Comparison of ENCODE assay signal across 29 mouse cellular contexts in the genomic region with DNA sequence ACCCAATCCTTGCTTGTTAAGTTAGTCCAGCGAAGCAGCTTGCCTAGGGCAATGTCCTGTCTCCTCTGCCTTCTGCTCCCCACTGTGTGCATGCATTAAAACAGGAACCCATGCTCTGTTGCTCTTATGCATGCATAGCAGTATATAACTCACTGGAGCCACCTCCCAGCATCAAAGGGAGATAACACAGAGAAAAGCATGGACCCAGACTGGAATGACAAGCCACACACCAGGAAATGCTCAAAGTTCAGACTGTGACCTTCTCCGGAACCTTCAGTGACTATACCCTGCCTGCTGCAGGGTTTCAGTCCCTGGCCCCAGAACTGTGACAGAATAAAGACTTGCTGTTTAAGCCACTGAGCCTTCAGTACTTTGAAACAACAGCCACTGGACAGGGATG.
DNase-seq lines count a peak whose midpoint lies in the region; ATAC-seq and TF ChIP-seq lines count a peak whose summit lies in the region.
"Had no signal": no experiment of that assay in that cellular context is flagged by ENCODE, and none has a peak within 500 bp of the region (broad histone marks: within the 10 kb centered on the region; RNA-seq: fewer than 3 reads in every experiment).

No protein-coding gene starts in this region.

- H3K27ac ChIP-seq in heart, embryonic 10.5 days: no peak overlapping the region
- H3K27ac ChIP-seq in intestine, embryonic 14.5 days (ENCODE audit: low read depth): no peak overlapping the region
- peak overlapping the region; percentile 71 for H3K27ac ChIP-seq in intestine, embryonic 16.5 days (ENCODE audit: low read length)
- H3K27ac ChIP-seq in small intestine, adult 2 months (ENCODE audit: insufficient read depth, low read depth, low read length): peak overlapping the region; percentile 50
- H3K27ac ChIP-seq: embryonic facial prominence, embryonic 10.5 days; embryonic facial prominence, embryonic 13.5 days; forebrain, embryonic 12.5 days; forebrain, embryonic 15.5 days; heart, embryonic 13.5 days; hindbrain, embryonic 14.5 days; hindbrain, postnatal 0 days had no signal

- TF ChIP-seq CTCF in small intestine, adult 2 months (IDR thresholded peaks at IDR 0.05; ENCODE audit: extremely low read depth, insufficient read length, insufficient replicate concordance, low read depth, low read length): no peak

- H3K9me3 ChIP-seq in heart, embryonic 10.5 days: no peaks in the 10 kb centered on the region
- no peaks in the 10 kb centered on the region for H3K9me3 ChIP-seq in intestine, embryonic 14.5 days (ENCODE audit: control insufficient read depth, low read length)
- no peaks in the 10 kb centered on the region for H3K9me3 ChIP-seq in intestine, embryonic 16.5 days (ENCODE audit: control insufficient read depth, low read length)
- H3K9me3 ChIP-seq: embryonic facial prominence, embryonic 10.5 days; embryonic facial prominence, embryonic 13.5 days; forebrain, embryonic 12.5 days; forebrain, embryonic 15.5 days; G1E; heart, embryonic 13.5 days had no signal

- WGBS in heart, embryonic 10.5 days: 68% methylated on average over 2 of the region's 2 CpGs
- WGBS in intestine, embryonic 14.5 days: 84% methylated on average over 2 of the region's 2 CpGs
- 62% methylated on average over 2 of the region's 2 CpGs for WGBS in intestine, embryonic 16.5 days
- 39% methylated on average over 2 of the region's 2 CpGs for WGBS in small intestine, adult 2 months

- H3K9ac ChIP-seq in intestine, embryonic 14.5 days (ENCODE audit: low read length): no peak overlapping the region
- H3K9ac ChIP-seq in intestine, embryonic 16.5 days (ENCODE audit: low read depth, low read length): no peak overlapping the region
- H3K9ac ChIP-seq: embryonic facial prominence, embryonic 13.5 days; forebrain, embryonic 12.5 days; forebrain, embryonic 15.5 days; heart, embryonic 13.5 days; hindbrain, embryonic 14.5 days had no signal

- no peak for ATAC-seq in intestine, embryonic 14.5 days (replicated peaks; ENCODE audit: low FRiP score, low TSS enrichment, low read depth)
- peak; percentile 89 for ATAC-seq in intestine, embryonic 16.5 days
- ATAC-seq in megakaryocyte, adult 5-6 weeks (ENCODE audit: poor library complexity, severe bottlenecking): no peak
- ATAC-seq: forebrain, embryonic 15.5 days; hindbrain, postnatal 0 days; inflammation-experienced regulatory T-cells, adult 6 months; Patski had no signal

- no peak overlapping the region for H3K4me3 ChIP-seq in heart, embryonic 10.5 days
- H3K4me3 ChIP-seq in intestine, embryonic 14.5 days (ENCODE audit: low read depth, low read length): no peak overlapping the region
- H3K4me3 ChIP-seq in intestine, embryonic 16.5 days (ENCODE audit: low read length): no peak overlapping the region
- no peak overlapping the region for H3K4me3 ChIP-seq in small intestine, adult 2 months (ENCODE audit: low read depth, low read length)
- H3K4me3 ChIP-seq: embryonic facial prominence, embryonic 10.5 days; embryonic facial prominence, embryonic 13.5 days; erythroblast, embryonic 14.5 days; forebrain, embryonic 12.5 days; forebrain, embryonic 15.5 days; heart, embryonic 13.5 days had no signal

- intact Hi-C loops in heart, postnatal 36 days (cut with DNase I): loop anchor here (5.0 kb wide), 1 partner anchor 347 kb away; no protein-coding TSS in a partner anchor
- intact Hi-C loops in left cerebral cortex, postnatal 36 days (cut with DNase I): loop anchor here (5.0 kb wide), 2 partner anchors 77 to 347 kb away; no protein-coding TSS in a partner anchor

- DNase-seq in heart, embryonic 10.5 days (ENCODE audit: low spot score): peak; percentile 51
- no peak for DNase-seq in heart, postnatal 36 days
- DNase-seq in intestine, embryonic 14.5 days (ENCODE audit: low spot score): peak; percentile 51
- DNase-seq in left cerebral cortex, postnatal 36 days (ENCODE audit: low spot score in 2 of 2): no peak
- DNase-seq: adrenal gland, adult 2 months; adrenal gland, postnatal 14 days; B cell, adult 2 months; cerebellum, adult 11 months; cerebellum, adult 2 months; cerebellum, postnatal 10 days; cerebellum, postnatal 36 days; embryo, embryonic 11 days; gastrocnemius, postnatal 25 days; heart, postnatal 4 days had no signal

- H3K27me3 ChIP-seq in heart, embryonic 10.5 days (ENCODE audit: insufficient read depth, poor library complexity, severe bottlenecking): no peaks in the 10 kb centered on the region
- no peaks in the 10 kb centered on the region for H3K27me3 ChIP-seq in intestine, embryonic 14.5 days (replicated peaks; ENCODE audit: control insufficient read depth, insufficient read depth, low read length)
- no peaks in the 10 kb centered on the region for H3K27me3 ChIP-seq in intestine, embryonic 16.5 days (replicated peaks; ENCODE audit: control insufficient read depth, insufficient read depth, low read length)
- H3K27me3 ChIP-seq in small intestine, adult 2 months (ENCODE audit: control insufficient read depth, insufficient read depth, low read length): no peaks in the 10 kb centered on the region
- H3K27me3 ChIP-seq: CH12.LX; embryonic facial prominence, embryonic 13.5 days; forebrain, embryonic 12.5 days; forebrain, embryonic 15.5 days; heart, embryonic 13.5 days; Patski had no signal

- TF ChIP-seq POLR2A in small intestine, adult 2 months (IDR thresholded peaks at IDR 0.05; ENCODE audit: low read depth, low read length): no peak

- no peaks in the 10 kb centered on the region for H3K36me3 ChIP-seq in heart, embryonic 10.5 days
- no peaks in the 10 kb centered on the region for H3K36me3 ChIP-seq in intestine, embryonic 14.5 days (ENCODE audit: control insufficient read depth, insufficient read depth, low read length)
- H3K36me3 ChIP-seq in intestine, embryonic 16.5 days (ENCODE audit: control insufficient read depth, insufficient read depth, low read length): no peaks in the 10 kb centered on the region
- H3K36me3 ChIP-seq in small intestine, adult 2 months (ENCODE audit: control insufficient read depth, insufficient read depth, low read length): no peaks in the 10 kb centered on the region
- H3K36me3 ChIP-seq: embryonic facial prominence, embryonic 10.5 days; embryonic facial prominence, embryonic 13.5 days; forebrain, embryonic 12.5 days; forebrain, embryonic 15.5 days; G1E; heart, embryonic 13.5 days had no signal

- H3K4me1 ChIP-seq in heart, embryonic 10.5 days: peaks cover 12% of the 10 kb centered on the region; the same call in 1 of the 2 replicates
- H3K4me1 ChIP-seq in intestine, embryonic 14.5 days (replicated peaks; ENCODE audit: control insufficient read depth, insufficient read depth, low read length): peaks cover 3% of the 10 kb centered on the region; the same call in 1 of the 2 replicates
- H3K4me1 ChIP-seq in intestine, embryonic 16.5 days (ENCODE audit: control insufficient read depth, insufficient read depth, low read length): peaks cover 9% of the 10 kb centered on the region; the same call in 1 of the 2 replicates
- peaks cover 15% of the 10 kb centered on the region; the same call in 1 of the 2 replicates for H3K4me1 ChIP-seq in small intestine, adult 2 months (ENCODE audit: control insufficient read depth, insufficient read depth, insufficient read length, low read length)
- H3K4me1 ChIP-seq: forebrain, embryonic 12.5 days; forebrain, embryonic 15.5 days had no signal

- H3K4me2 ChIP-seq in intestine, embryonic 14.5 days (ENCODE audit: low read length): no peak overlapping the region
- no peak overlapping the region for H3K4me2 ChIP-seq in intestine, embryonic 16.5 days (ENCODE audit: low read depth, low read length)
- H3K4me2 ChIP-seq: embryonic facial prominence, embryonic 13.5 days; forebrain, embryonic 12.5 days; forebrain, embryonic 15.5 days; heart, embryonic 13.5 days; hindbrain, embryonic 14.5 days had no signal

Comparison
In these comparisons a context has a peak if more than half of its experiments do, and no peak if none do; other contexts are left out.
1. DNase-seq: peak in heart, embryonic 10.5 days (single experiment) and intestine, embryonic 14.5 days (single experiment); none in heart, postnatal 36 days (0 of 2) and left cerebral cortex, postnatal 36 days (0 of 2).
2. H3K27ac ChIP-seq: peak in intestine, embryonic 16.5 days (single experiment) and small intestine, adult 2 months (single experiment); none in heart, embryonic 10.5 days (single experiment) and intestine, embryonic 14.5 days (single experiment).